Mouse (Mus musculus) heart, embryonic 11.5 days (tissue): ENCODE results near the gene Casr. TPM values are rescaled to one million over a fixed set of nuclear protein-coding genes. Genes with fewer than 3 reads are reported as not detected.

Experiments
- polyA plus RNA-seq: library from polyadenylated mRNA; unstranded; fragments of >200 nt; fragmentation: Nextera tagmentation; extraction: Ambion mirVana; gene quantifications from 2 replicates; pipeline ENCODE4 v1.2.1, GENCODE M21; 2014

The Casr gene
- polyA plus RNA-seq, 1 experiment from 2014 or later = 0.14 TPM

Other genes with a start within 250 kb of the Casr start
- gene BC117090, start 227.8 kb downstream of the Casr start, polyA plus RNA-seq = not detected in 2 replicates
- gene BC100530, start 194.4 kb downstream of the Casr start, polyA plus RNA-seq = 0.90 and 2.3 TPM in 2 replicates
- gene Stfa2, start 153.7 kb downstream of the Casr start, polyA plus RNA-seq = not detected in 2 replicates
- gene Stfa3, start 106.7 kb downstream of the Casr start, polyA plus RNA-seq = not detected in 2 replicates
- gene Cd86, start 103.9 kb upstream of the Casr start, polyA plus RNA-seq = 0.59 TPM in 1 of 2 replicates, not detected in the other
- 0.25 TPM in 1 of 2 replicates, not detected in the other for gene Ildr1, start 131.8 kb upstream of the Casr start, polyA plus RNA-seq
- 1.0 and 1.1 TPM in 2 replicates for gene Slc15a2, start 222.8 kb upstream of the Casr start, polyA plus RNA-seq